Mouse (Mus musculus) left cerebral cortex, postnatal 4 days (tissue): ENCODE measurements around the gene Gk. TPM values are rescaled to one million over a fixed set of nuclear protein-coding genes. Genes with fewer than 3 reads are reported as not detected.

ENCODE experiments used
- DNase-seq: peaks from one replicate; pipeline ENCODE4 v3.0.0-alpha.2; 2022
- intact Hi-C: fragments of 180-260 bp; cut with DNase I; formaldehyde crosslinking; loops from one replicate; pipeline ENCODE4 v1.15.1; 2025
- total RNA-seq, 2 experiments: library from RNA; stranded (reverse); gene quantifications; 2 replicates each; pipeline ENCODE4 v1.2.3; 2021

Gene Gk
- 10 to 100 TPM; 18.0 to 20.2 TPM for total RNA-seq

DNA sequence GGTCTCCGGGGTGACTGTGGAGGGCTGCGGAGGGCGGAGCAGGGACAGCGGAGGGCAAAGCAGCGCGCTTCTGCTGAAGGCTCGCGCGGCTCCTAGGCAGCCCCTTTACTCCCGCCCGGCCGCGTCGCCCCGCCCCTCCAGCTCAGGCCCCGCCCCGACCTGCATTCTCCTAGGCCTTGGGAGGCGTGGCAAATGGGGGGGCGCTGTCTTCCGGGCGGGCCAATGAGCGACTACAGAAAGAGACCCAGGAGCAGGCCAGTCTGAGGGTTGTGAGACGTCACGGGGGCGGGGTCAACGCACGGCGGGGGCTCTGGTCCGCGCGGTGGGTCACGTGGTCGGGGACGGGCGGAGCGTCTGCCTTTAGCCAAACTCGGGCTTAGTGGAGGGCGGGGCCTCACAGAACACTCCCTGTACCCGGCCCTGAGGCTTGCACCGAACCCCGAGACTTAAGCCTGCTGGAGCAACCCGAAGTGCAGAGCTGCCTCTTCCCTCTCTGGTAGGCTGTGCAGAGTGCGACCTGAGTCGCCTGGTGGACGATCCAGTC, at the start of gene Gk:
Gene Gk, minus strand, starts transcription at position 276 of the 544 bp plus-strand sequence.
- intact Hi-C loops, result no loop called here
- peak; percentile 97 for DNase-seq

DNA sequence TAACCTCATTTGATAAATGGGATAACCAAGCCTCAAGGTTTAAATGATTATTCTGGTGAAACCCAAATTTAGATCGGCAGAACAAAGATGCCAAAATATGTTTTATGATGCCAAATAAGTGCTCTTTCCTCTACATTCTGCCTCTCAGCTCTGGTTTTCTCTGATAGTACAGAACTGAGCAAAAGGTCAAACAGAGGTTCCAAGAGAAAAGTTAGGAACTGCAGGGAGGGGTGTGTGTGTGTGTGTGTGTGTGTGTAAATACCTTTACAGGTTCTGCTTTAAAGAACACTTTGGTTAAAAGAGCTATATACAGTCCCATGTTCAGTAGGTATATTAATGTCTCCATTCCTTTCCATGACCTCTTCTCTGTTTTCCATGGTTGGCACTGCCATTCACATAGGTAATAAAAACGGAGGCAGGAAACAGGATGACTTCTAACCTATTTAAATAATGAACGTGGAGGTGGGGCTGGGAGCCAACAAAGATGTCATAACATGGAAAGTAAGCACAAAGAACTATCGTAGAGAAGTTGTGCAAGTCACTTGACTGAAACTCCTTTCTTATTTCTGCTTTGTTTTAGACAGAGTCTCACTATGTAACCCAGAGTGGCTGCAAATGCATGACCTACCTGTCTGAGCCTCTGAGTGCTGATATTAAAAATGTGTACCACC, 28.2 kb upstream of the Gk start:
- no peak for DNase-seq
- intact Hi-C loops, result no loop called here

DNA sequence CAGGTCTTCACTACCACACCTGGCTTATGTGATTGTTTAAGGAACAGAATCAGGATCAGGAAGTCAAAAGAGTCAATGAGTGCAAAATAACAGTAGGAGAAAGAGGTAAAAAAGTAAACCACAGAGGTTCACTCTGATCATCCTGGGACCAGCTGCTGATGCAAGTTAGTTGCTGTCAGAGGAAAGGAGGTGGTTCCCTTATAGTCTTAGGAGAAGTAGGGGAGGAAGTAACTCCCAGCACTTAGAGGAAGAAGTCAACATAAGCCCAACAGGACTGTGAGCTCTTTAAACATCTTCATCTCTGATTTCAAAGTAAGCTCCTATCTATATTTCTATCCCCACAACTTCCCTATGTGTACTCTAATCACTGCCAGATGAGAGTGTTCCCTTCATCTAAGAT, 26.4 kb upstream of the Gk start:
- no peak for DNase-seq
- intact Hi-C loops, result no loop called here

DNA sequence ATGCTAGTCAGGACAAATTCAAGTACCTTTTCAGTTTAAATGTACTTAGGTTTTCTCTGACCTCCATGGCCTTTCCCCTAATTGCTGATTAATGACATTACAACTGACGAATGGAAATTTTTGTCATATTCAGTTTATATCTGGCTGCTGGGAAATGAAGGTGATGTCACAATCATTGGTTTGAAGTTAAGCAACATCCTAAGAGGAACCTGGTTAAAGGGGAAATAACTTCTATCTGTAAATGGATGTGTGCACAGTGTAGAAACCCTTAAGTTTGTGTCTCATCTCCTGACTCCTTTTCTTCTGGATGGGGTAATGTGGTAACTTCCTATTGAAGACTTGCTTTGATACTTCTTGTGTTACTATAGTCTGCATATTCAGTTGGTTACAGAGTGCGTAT, 20.8 kb upstream of the Gk start:
- intact Hi-C loops, result no loop called here
- DNase-seq, result no peak

DNA sequence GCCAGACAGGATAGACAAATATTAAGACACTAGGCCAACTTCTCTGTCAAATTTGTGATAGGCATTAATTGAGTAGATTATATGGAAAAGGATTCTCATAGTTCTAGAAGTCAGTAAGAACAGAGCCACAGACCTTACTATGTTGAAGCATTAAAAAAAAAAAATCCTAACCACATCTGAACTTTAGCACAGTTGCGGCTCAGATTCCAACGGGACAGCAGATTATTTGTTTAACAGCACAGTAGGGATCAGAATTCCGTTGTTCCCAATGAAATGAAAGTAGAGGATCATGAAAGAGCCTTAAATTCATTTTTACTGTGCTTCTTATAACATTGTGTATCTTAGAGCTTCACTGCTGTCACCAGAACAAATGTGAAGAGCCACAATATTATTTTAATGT, 1.7 kb upstream of the Gk start:
- intact Hi-C loops, result no loop called here
- no peak for DNase-seq

DNA sequence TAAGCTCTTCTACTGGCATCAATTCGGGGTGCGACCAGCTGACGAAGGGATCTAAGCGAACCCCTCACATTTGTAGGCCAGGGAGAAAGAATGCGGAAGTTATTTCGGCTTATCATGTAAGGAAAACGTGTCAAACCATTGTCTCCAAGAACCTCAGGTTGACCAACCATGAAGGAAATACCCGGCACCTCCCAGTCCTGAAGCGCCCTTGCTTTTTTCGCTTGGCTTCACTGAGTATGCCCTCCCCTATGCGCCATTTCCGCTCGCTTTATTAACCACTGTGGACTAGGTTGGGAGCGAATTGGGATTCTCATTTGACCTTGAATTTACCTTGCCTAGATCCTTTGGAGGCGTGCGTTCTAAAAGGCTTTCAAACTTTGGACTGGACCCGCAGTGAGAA, 522 bp upstream of the Gk start:
- peak; percentile 34 for DNase-seq
- intact Hi-C loops, result no loop called here

DNA sequence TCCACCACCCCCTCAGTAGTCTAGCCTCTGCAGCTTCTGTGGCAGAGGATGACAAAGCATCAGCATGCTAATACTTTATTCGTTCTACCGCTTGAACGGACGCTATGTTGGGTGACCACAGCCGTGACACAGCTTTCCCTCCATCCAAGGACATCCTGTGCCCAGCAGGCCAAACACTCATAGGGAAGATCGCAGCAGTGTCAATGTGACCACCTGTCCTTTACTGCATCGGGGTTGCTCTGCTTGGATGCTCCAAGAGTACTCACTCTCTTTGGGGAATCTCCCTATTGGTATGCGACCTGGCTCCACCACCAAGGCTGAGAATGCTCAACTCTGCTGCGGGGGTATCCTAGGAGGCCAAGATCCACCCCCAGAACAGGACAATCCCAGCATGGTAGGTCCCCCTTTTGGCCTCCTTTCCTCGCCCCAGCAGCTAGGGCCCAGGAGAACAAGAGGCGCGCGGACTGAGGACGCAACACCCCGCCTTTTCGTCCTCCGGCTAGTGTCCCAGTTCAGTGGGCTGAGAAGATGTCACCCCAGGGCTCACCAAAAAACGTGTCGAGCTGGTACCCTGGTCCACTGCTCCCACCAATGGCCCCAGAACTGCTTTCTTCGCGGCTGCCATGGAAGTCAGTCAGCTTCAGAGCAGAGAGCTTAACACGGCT, 608 bp downstream of the Gk start:
- intact Hi-C loops, result no loop called here
- no peak for DNase-seq

DNA sequence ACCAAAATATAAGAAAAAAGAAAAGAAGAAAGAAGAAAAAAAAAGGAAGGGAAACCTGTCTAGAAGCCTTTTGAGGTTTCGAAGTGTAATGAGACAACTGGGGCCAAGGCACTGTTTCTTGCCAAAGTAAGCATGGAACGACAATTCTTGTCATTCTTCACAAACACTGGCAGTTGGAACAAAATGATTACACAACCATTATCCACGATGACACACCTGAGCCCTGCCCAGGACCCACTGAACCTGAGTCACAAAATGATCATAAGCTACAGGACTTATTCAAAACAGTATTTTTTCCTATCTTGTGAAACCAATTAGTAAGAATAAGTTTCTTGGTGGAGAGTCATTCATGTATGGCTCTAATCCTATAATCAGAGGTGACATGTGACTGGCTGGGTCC, 5.3 kb downstream of the Gk start:
- intact Hi-C loops, result no loop called here
- no peak for DNase-seq

DNA sequence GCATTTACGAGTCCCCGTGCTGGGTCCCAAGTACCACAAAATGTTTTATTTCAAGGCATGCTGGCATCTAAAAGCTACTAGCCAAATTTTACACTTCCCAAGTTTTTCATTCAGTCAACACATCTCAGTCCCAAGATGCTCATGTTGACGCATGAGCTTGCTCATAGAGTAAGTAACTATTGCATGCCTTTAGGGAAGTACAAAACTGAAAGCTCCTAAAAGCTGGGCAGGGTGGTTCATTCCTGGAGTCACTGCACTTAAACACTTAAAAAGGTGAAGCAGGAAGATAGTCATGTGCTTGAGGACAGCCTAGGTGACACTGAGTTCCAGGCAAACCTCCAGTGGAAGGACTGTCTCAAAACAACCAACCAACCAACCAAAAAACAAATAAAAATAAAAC, 5.9 kb downstream of the Gk start:
- DNase-seq, result no peak
- intact Hi-C loops, result no loop called here

DNA sequence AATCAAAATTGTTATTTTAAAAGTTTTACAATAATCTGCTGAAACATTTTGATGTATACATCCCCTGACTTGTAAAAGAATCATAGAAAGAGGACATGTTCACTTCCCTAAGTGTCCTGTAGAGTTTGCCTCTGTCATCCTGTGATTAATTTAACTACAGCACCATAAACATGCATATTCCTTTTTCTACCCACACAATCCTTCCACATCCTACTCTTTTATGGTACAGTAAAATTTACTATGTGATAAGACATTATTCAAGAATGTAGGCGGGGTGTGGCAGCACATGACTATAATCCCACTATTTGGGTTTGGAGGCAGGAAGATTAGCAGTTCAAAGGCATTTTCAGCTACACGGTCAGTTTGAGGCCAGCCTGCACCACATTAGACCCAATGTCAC, 8.0 kb downstream of the Gk start:
- no peak for DNase-seq
- intact Hi-C loops, result no loop called here

DNA sequence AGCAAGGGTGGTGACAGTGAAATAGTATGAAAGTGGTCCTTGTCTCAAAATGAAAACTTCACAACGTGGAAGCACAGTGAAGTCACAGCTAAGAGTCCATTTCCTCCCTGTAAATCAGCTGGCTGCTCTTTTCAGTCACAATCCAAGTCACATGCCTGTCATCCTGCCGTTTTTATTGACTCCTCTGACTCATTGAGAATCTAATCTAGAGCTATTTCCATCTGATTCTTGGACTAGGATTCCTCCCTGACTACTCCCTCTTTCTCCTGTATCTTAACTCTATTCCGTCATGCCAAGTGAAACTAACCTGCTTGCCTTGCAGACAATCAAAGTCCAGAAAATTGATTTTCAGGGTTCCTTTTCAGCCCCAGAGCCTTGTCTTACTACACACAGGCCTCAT, 20.6 kb downstream of the Gk start:
- intact Hi-C loops, result no loop called here
- DNase-seq, result no peak

DNA sequence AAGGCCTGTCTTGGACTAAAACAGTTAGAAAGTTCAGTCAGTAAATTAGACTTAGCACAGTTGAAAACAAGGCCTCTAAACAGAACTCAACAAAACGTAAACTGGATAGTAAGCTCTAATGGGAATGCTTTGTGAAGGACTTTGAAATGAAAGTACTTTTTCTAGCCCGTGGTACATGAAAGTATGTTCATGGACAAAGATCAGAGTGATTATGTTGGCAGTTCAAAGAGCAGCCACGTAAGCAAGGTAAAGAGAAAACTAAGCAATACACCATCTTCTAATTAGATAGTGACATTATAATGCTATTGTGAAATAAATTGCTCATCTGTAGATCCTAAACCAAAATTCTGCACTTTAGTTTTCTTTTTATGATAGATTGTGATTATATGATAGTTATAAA, 32.8 kb downstream of the Gk start:
- DNase-seq, result no peak
- intact Hi-C loops, result no loop called here

DNA sequence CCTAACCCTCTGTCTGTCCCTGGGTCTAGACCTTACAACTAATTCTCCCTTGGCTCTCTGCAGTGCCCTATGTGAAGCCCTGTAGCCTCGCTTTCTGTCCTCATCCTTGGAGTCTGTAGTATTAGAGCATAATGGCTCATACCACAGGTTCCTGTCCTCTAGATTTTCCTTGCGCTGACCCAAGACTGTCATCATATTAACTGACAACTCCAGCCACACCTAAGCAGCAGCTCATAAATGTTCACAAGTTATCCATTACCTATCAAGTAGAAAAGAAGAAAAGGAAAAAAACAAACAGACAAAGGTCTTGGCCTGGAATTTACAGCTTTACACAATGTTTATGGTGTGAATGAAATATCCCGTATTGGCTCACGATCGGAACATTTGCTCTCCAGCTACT, 43.4 kb downstream of the Gk start:
- DNase-seq, result no peak
- intact Hi-C loops, result no loop called here

DNA sequence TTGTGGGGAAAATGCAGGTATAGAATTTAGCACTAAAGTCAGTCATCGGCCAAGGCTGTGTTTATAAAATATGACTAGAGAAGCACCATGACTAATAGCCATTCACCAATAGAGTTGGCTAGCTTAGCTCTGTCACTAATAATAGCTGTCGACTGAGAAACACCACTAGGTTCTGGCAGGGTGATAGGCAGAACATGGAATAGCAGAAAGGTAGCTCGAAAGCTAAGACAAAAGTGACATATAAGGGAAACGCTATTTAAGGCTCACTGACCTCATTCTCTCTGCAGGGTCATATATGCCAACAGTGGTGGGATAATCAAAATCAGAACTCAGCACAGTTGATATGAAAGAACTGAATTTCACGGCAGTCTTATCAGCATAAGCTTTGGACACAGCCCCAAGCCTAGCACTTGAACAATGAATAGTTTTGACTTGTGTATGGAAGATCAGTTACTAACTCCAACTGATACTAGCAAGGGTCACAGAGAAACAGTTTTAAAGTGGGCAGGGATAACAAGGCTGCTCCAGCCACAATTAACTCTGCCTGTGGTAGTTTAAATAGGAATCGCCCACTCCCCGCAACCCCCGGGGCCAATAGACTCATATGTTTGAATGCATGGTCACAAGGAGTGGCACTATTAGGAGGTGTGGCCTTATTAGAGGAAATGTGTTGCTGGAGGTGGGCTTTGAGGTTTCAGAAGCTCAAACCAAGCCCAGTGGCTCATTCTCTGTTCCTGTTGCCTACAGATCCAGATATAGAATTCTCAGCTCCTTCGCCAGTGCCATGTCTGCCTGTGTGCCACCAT, 45.3 kb downstream of the Gk start:
- no peak for DNase-seq
- intact Hi-C loops, result no loop called here

DNA sequence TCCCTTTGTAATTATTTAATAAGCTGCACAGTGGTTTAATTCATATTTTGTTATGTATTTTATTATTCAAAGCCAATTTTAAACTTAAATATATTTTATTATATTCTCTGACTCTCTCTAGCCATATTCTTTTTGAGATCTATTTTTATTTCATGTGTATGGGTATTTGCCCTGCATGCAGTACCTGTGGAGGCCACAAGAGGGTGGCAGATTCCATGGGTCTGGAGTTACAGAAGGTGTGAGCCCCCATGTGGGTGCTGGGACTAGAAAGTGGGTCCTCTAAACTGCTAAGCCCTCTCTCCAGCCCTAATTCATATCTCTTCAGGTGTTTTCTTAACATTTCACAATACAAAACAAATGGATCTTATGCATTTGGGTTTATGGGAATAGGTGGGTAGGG, 55.4 kb downstream of the Gk start:
- no peak for DNase-seq
- intact Hi-C loops, result no loop called here

DNA sequence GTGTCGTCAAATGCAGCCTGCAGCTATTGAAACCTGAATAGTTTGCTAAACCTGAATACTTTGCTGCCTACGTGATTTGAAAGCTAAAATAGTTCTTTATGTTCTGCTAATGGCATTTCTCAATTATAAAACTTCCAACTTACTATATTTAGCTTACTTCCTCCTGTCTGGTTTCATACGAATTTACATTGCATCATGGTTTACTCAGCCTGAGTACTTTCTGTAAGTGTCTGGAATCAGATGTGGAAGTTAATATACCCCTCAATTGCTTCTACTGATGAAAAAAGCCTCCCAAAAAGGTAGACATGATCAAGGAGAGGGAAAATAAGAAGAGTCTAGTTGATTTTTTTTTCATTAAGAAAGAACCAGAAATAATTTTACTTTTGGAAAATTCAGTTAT, 66.2 kb downstream of the Gk start:
- DNase-seq, result no peak

DNA sequence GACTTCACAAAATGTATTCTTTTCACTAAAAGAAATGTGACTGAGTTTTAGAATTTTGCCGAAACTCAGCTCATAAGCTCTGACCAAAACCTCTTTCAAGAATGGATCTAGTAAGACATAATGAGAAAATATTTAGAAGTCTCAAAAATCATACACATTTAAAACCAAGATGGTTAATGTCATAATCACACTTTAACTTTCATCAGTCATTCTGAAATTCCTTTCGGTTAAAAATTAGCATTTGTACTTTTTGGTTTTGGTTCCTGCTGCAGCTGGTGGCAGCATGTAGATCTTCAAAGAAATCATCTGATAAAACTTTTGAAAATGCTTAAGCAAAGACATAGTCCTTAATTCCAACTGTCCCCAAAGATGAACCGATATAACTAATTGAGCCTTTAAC, 70.9 kb downstream of the Gk start:
- DNase-seq, result no peak
- intact Hi-C loops, result no loop called here

More for the DNA sequence above, 66.2 kb downstream of the Gk start:
- intact Hi-C loops, result no loop called here

DNA sequence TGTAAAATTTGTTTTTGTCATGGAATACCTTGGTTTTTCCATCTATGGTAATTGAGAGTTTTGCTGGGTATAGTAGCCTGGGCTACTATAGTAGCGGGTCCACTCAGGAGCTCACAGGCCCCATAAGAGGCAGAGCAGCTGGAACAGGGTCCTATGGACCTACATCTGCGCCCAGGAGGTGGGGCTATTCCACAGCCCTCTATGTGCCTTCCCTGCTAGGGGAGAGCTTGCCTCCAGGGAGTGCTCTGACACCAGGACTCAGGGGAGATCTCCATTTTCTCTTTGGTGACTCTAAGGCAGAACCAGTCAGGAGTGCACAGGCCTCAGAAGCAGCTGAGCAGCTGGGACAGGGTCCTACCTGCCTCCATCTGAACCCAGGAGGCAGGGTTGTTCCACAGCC, 92.9 kb downstream of the Gk start:
- no peak for DNase-seq
- intact Hi-C loops, result no loop called here

DNA sequence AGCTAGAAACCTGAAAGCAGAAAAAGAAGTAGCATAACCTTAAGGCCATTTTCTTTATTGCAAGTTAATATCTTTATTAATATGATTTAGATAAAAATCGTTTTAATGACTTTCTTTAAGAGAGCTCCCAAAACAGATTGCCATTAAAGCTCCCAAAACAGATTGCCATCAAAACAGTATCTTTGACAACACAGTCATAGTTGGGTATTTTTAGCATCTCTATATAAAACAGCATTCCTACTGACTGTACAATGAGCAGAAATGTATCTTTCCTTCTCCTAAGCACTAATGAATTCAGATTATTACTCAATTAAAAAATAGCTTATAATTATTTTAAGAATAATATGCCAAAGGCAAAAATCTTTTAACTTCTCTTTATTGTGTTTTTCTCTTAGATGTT, 94.5 kb downstream of the Gk start:
- no peak for DNase-seq
- intact Hi-C loops, result no loop called here

DNA sequence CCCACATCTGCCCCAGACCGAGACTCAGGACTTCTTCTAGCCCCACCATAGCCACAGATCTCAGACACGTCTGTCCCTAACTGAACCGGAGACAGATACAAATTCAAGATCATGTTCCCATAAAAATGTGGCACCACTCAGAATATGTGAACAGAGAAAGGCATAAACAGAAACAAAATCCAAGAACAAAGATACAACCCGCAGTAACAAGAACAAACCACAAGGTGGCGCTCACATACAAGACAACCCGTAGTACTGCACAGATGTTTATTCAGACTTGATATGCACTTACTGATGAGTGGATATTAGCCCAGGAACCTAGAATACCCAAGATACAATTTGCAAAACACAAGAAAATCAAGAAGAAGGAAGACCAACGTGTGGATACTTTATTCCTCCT, 99.8 kb downstream of the Gk start:
- intact Hi-C loops, result loop anchor here (5.0 kb wide), 1 partner anchor 240 kb away; no protein-coding TSS in a partner anchor
- peak; percentile 12 for DNase-seq
